Mouse (Mus musculus) forebrain, postnatal 0 days (tissue): Measurements from ENCODE around the gene Wdr18. TPM values are rescaled to one million over a fixed set of nuclear protein-coding genes. Genes with fewer than 3 reads are reported as not detected.
A peak's percentile ranks its signal among the peaks of the same experiment; 100 is the strongest.

Source experiments
- ATAC-seq: fragments of 200-750 bp; cut with Nextera tagmentation; 2 replicates; pipeline ENCODE4 v1.8.0; 2017; ENCODE audit warnings: mild to moderate bottlenecking, moderate library complexity
- DNase-seq: peaks from one replicate; pipeline ENCODE4 v3.0.0-alpha.2; 2015
- H3K27ac ChIP-seq: fragments of 300-500 bp; sonication (generic); 2 replicates; pipeline ENCODE4 v1.5.1; 2014; ENCODE audit warnings: low read depth, mild to moderate bottlenecking, antibody characterized with exemption, low read length, moderate library complexity, mixed read lengths
- H3K27me3 ChIP-seq: fragments of 300-500 bp; sonication (generic); 2 replicates; pipeline ENCODE4 v1.6.1; 2014; ENCODE audit warnings: mild to moderate bottlenecking, low read length, mixed read lengths; ENCODE audit not compliant: insufficient read depth
- H3K36me3 ChIP-seq: fragments of 300-500 bp; sonication (generic); 2 replicates; pipeline ENCODE4 v1.6.1; 2014; ENCODE audit warnings: mild to moderate bottlenecking, moderate library complexity; ENCODE audit not compliant: insufficient read depth
- H3K4me1 ChIP-seq: fragments of 300-500 bp; sonication (generic); 2 replicates; pipeline ENCODE4 v1.6.1; 2014; ENCODE audit warnings: antibody characterized with exemption; ENCODE audit not compliant: insufficient read depth
- H3K4me2 ChIP-seq: fragments of 300-500 bp; sonication (generic); 2 replicates; pipeline ENCODE4 v1.6.1; 2014; ENCODE audit warnings: low read depth, mild to moderate bottlenecking, moderate library complexity
- H3K4me3 ChIP-seq: fragments of 300-500 bp; sonication (generic); 2 replicates; pipeline ENCODE4 v1.5.1; 2014; ENCODE audit warnings: low read depth, low read length, mixed read lengths
- H3K9ac ChIP-seq: fragments of 300-500 bp; sonication (generic); 2 replicates; pipeline ENCODE4 v1.6.1; 2014; ENCODE audit warnings: mild to moderate bottlenecking
- H3K9me3 ChIP-seq: fragments of 300-500 bp; sonication (generic); 2 replicates; pipeline ENCODE4 v1.6.1; 2016; ENCODE audit warnings: low read length
- CTCF ChIP-seq: sonication (generic); IDR thresholded peaks from 2 replicates; pipeline ENCODE4 v1.5.1; 2016; ENCODE audit warnings: antibody characterized with exemption, control low read depth, low read depth
- WGBS: fragments of 180-500 bp; shearing (Covaris S2); extraction: QIAGEN DNeasy Blood & Tissue Kit; methylation state at CpG from one replicate; pipeline ENCODE4 v1.1.7; 2014; 5-methylcytosine and 5-hydroxymethylcytosine counted together
- polyA plus RNA-seq: library from polyadenylated mRNA; unstranded; fragments of >200 nt; fragmentation: Nextera tagmentation; extraction: Ambion mirVana; gene quantifications from 2 replicates; pipeline ENCODE4 v1.2.1, GENCODE M21; 2015
- total RNA-seq: library from RNA; depleted of rRNA; stranded (reverse); fragments of >200 nt; gene quantifications from 2 replicates; pipeline ENCODE4 v1.2.3, GENCODE M21; 2014

The Wdr18 gene
- total and polyA plus RNA-seq, 2 experiments from 2014 or later: 58.2 to 107 TPM

DNA sequence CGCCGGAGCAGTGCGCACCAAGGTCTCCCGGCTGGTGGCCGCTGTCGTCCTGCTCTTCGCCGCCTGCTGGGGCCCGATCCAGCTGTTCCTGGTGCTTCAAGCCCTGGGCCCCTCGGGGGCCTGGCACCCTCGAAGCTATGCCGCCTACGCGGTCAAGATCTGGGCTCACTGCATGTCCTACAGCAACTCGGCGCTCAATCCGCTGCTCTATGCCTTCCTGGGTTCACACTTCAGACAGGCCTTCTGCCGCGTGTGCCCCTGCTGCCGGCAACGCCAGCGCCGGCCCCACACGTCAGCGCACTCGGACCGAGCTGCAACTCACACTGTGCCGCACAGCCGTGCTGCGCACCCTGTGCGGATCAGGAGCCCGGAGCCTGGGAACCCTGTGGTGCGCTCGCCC is 38.4 kb upstream of the Wdr18 start:
- Histone ChIP-seq H3K27ac (no peak overlapping the region), H3K4me3 (peak overlapping the region; percentile 28), H3K27me3 (peaks cover 57% of the 10 kb centered on the region), H3K9me3 (no peaks in the 10 kb centered on the region), H3K4me2 (peak overlapping the region; percentile 52), H3K36me3 (no peaks in the 10 kb centered on the region), H3K4me1 (peaks cover 5% of the 10 kb centered on the region; the same call in 1 of the 2 replicates), H3K9ac (peak overlapping the region; percentile 31; the same call in 1 of the 2 replicates)
- no peak for TF ChIP-seq CTCF
- ATAC-seq (no peak), DNase-seq (no peak)
- WGBS: 2% methylated on average over 34 of the region's 34 CpGs

GRCm38 (mm10) chr10:79924998-79925784 is 34.8 kb upstream of the Wdr18 start:
- Histone ChIP-seq H3K36me3 (no peaks in the 10 kb centered on the region), H3K9me3 (no peaks in the 10 kb centered on the region), H3K4me3 (no peak overlapping the region), H3K27me3 (peaks cover 32% of the 10 kb centered on the region), H3K27ac (no peak overlapping the region), H3K4me2 (peak overlapping the region; percentile 89), H3K9ac (no peak overlapping the region), H3K4me1 (peaks cover 8% of the 10 kb centered on the region; the same call in 1 of the 2 replicates)
- WGBS: 12% methylated on average over 29 of the region's 29 CpGs
- TF ChIP-seq CTCF: peak; percentile 100
- ATAC-seq: peak; percentile 14
- peak; percentile 96 for DNase-seq

DNA sequence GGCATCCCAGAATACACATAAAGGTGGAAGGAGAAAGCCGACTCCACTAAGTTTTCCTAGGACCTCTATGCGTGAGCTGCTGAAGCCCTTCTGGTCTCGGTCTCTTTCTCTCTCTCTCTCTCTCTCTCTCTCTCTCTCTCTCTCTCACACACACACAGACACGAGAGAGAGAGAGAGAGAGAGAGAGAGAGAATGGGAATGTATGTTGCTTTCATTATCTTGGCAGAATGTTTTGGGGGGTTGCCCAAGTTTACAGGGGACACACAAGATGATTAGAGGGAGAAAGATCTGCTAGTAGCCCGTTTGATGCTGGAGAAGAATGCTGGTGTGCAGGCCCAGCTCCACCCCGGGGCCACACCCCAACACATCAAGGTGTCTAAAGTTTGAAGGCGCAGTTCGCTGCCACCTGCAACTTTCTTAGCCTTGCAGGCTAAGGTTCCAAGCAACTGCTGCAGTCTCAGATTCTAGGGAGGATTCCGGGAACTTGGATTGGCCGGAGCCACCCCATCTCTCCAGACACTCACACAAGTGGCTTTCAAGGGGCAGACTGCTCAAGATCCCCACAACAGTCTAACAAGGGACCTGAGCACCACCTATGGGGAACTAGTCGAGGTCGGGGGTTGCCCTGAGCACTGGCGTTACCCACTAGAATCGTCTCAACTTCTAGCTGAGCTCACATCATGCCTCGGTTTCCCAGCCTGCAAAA is 34.0 kb upstream of the Wdr18 start:
- 0 out of 2 replicates have a peak, but pooled peaks cover under 1% of the 10 kb centered on the region for H3K36me3 ChIP-seq
- H3K4me1 ChIP-seq: peaks cover 8% of the 10 kb centered on the region; the same call in 1 of the 2 replicates
- no peak for DNase-seq
- H3K9me3 ChIP-seq: no peaks in the 10 kb centered on the region
- H3K9ac ChIP-seq: peak overlapping the region; percentile 81
- TF ChIP-seq CTCF: no peak
- peak; percentile 0; the same call in 1 of the 2 replicates for ATAC-seq
- H3K4me3 ChIP-seq: peak overlapping the region; percentile 88
- H3K27me3 ChIP-seq: peaks cover 25% of the 10 kb centered on the region
- H3K4me2 ChIP-seq: peak overlapping the region; percentile 89
- peak overlapping the region; percentile 85; the same call in 1 of the 2 replicates for H3K27ac ChIP-seq
- 12% methylated on average over 15 of the region's 15 CpGs for WGBS

DNA sequence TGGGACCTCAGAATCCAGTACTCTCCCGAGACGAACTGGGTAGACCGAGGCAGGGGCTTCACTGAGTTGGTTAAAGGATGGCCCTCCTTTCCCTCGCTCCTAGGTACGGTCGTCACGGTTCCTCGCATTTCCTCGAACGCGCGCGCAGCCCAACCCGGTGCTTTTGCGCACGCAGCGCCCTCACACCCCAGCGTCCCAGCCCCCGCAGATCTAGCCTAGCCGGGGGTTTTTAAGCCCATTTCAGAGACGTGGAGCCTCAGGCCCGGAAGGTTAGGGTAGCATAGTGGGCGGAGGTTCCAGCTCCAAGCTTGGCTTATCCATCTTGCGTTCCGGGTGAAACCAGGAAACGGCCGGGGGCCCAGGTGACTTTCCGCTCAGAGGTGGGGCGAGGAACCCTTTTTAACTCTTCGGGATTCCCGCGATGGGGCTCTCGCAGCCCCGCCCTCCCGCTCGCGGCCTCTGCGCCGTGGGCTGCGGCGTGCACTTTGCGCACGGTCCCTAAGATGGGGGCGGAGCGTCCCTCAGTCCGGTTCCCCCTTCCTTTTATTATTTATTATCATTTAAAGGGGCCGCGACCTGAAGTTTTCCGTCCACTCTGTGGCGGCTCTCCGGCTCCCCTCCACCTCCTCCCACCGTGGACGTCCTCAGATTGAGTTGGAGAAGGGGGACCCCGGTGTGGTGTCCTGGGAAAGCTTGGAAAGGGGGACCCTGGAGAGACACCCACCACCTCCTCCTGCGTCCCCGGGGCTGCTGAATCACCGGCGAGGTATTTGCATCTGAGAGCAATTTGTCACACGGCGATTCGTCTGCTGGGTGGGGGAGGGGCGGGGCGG is 33.2 kb upstream of the Wdr18 start, which contains the start of gene Arid3a:
Gene Arid3a (plus strand): TSS at position 553 of the 833 bp plus-strand sequence.
- TF ChIP-seq CTCF: peak; percentile 27; the same call in 1 of the 2 replicates
- Histone ChIP-seq H3K9ac (peak within 1 kb of the TSS; percentile 81), H3K4me3 (peak within 1 kb of the TSS; percentile 88), H3K4me1 (peaks cover 8% of the 10 kb centered on the region; the same call in 1 of the 2 replicates), H3K4me2 (peak within 1 kb of the TSS; percentile 89), H3K9me3 (no peaks in the 10 kb centered on the region), H3K36me3 (0 out of 2 replicates have a peak, but pooled peaks cover 8% of the 10 kb centered on the region), H3K27ac (peak within 1 kb of the TSS; percentile 85), H3K27me3 (peaks cover 17% of the 10 kb centered on the region)
- ATAC-seq: peak; percentile 90
- DNase-seq: peak; percentile 94
- WGBS: under 1% methylated on average over 63 of the region's 63 CpGs

DNA sequence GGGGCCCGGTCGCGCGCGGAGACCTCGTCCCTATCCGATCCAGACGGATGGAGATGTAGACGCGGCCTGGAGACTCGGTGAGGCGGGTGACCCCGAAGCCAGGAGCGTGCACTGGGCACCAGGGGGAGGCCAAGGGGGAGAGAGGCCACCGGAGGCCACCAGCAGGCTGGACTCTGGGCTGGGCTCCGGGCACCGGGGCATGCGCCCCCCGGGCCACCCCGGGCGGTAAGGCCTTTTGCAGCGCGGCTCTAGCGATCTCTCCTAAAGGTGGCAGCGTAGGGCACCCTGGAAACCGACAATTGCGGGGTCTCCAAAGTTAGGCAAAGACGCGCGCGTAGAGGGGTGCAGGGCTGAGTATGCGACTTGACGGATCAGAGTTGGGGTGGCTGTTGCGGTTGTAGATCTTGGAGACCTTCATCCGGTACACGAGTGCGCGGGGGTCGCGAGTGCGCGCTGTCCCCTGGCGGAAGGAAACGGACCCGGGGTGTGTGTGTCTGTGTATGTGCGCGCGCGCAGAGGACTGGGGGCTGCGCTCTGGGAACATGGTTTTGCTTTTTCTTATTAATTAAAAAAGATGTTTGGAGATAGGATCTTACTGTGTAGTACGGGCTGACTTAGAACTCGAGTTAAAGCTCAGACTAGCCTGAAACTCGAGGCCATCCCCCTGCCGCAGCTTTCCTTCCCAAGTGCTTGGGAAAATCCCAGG is 32.5 kb upstream of the Wdr18 start:
- Histone ChIP-seq H3K4me2 (peak overlapping the region; percentile 89), H3K9ac (peak overlapping the region; percentile 81), H3K27ac (peak overlapping the region; percentile 85), H3K4me1 (peaks cover 8% of the 10 kb centered on the region; the same call in 1 of the 2 replicates), H3K9me3 (no peaks in the 10 kb centered on the region), H3K36me3 (peaks cover 13% of the 10 kb centered on the region; the same call in 1 of the 2 replicates), H3K27me3 (peaks cover 12% of the 10 kb centered on the region), H3K4me3 (peak overlapping the region; percentile 88)
- DNase-seq (peak; percentile 72), ATAC-seq (peak; percentile 44)
- TF ChIP-seq CTCF: peak; percentile 38
- under 1% methylated on average over 54 of the region's 54 CpGs for WGBS
